Mouse (Mus musculus) CH12.LX (cell line): ENCODE measurements around the gene Epx. TPM values are rescaled to one million over a fixed set of nuclear protein-coding genes. Genes with fewer than 3 reads are reported as not detected.

Experiments used
- DNase-seq: peaks from one replicate; pipeline ENCODE4 v3.0.0-alpha.2; 2013; ENCODE audit errors: extremely low read depth
- H3K27ac ChIP-seq: 2 replicates; pipeline ENCODE4 v1.5.1; 2012; ENCODE audit warnings: low read depth, mild to moderate bottlenecking, control low read depth, moderate library complexity; ENCODE audit not compliant: insufficient read depth
- H3K27me3 ChIP-seq: replicated peaks from 2 replicates; pipeline ENCODE3; 2012; ENCODE audit warnings: inconsistent platforms
- H3K36me3 ChIP-seq, 2 experiments: replicated peaks in 1 of 2; 2 replicates each; pipeline versions ENCODE3 to v1.6.1; 2012; ENCODE audit warnings: inconsistent platforms in 1 of 2, low read length in 1 of 2, mild to moderate bottlenecking in 1 of 2, mixed read lengths in 1 of 2, moderate library complexity in 1 of 2; ENCODE audit not compliant: control insufficient read depth in 1 of 2, insufficient read depth in 1 of 2
- H3K4me1 ChIP-seq, 2 experiments: 2 replicates each; pipeline ENCODE4 v1.6.1; 2012; ENCODE audit warnings: inconsistent platforms in 1 of 2, moderate library complexity in 1 of 2; ENCODE audit not compliant: insufficient read depth in 2 of 2, control insufficient read depth in 1 of 2
- H3K4me2 ChIP-seq: 2 replicates; pipeline ENCODE4 v1.6.1; 2012; ENCODE audit warnings: low read depth, mild to moderate bottlenecking, control low read depth; ENCODE audit not compliant: poor library complexity, insufficient read depth, severe bottlenecking
- H3K4me3 ChIP-seq, 3 experiments: fragments of 150-350 bp in 1 of 3; sonication (generic) in 1 of 3; replicated peaks in 1 of 3; 2 replicates each; pipeline versions ENCODE3 to v1.5.1; 2011 to 2012; ENCODE audit warnings: low read depth in 2 of 3, low read length in 2 of 3, mild to moderate bottlenecking in 2 of 3, moderate library complexity in 2 of 3, control low read depth in 1 of 3, improper control_type of control experiment in 1 of 3, inconsistent platforms in 1 of 3, mixed read lengths in 1 of 3; ENCODE audit not compliant: poor library complexity in 1 of 3
- H3K79me2 ChIP-seq: replicated peaks from 2 replicates; pipeline ENCODE4 v1.6.1; 2012; ENCODE audit warnings: mild to moderate bottlenecking, moderate library complexity; ENCODE audit not compliant: control insufficient read depth, poor library complexity, insufficient read depth, severe bottlenecking; ENCODE audit errors: extremely low read depth
- H3K9ac ChIP-seq: 2 replicates; pipeline ENCODE4 v1.6.1; 2012; ENCODE audit warnings: low read depth, mild to moderate bottlenecking, control low read depth, moderate library complexity; ENCODE audit not compliant: insufficient read depth
- H3K9me3 ChIP-seq: replicated peaks from 2 replicates; pipeline ENCODE3; 2012; ENCODE audit warnings: low read length, inconsistent platforms, mixed read lengths
- CHD1 ChIP-seq: IDR thresholded peaks from 2 replicates; pipeline ENCODE4 v1.6.1; 2012; ENCODE audit warnings: low read depth, low read length, improper control_type of control experiment, inconsistent platforms
- CHD2 ChIP-seq: IDR thresholded peaks from 2 replicates; pipeline ENCODE4 v1.6.1; 2011; ENCODE audit warnings: low read length, improper control_type of control experiment
- ETS1 ChIP-seq: conservative IDR thresholded peaks from 2 replicates; pipeline ENCODE4 v1.6.1; 2012; ENCODE audit warnings: low read depth, mild to moderate bottlenecking, inconsistent platforms, low read length, improper control_type of control experiment, moderate library complexity
- IRF4 ChIP-seq: IDR thresholded peaks from 2 replicates; pipeline ENCODE4 v1.6.1; 2014; ENCODE audit warnings: low read depth, mild to moderate bottlenecking, inconsistent platforms, low read length, improper control_type of control experiment
- JUND ChIP-seq: conservative IDR thresholded peaks from 2 replicates; pipeline ENCODE4 v1.6.1; 2011; ENCODE audit warnings: low read depth, low read length, improper control_type of control experiment
- MAZ ChIP-seq: IDR thresholded peaks from 2 replicates; pipeline ENCODE4 v1.6.1; 2012; ENCODE audit warnings: low read depth, mild to moderate bottlenecking, inconsistent platforms, low read length, improper control_type of control experiment, moderate library complexity
- MEF2A ChIP-seq: IDR thresholded peaks from 2 replicates; pipeline ENCODE4 v1.6.1; 2014; ENCODE audit warnings: low read depth, mild to moderate bottlenecking, inconsistent platforms, low read length, improper control_type of control experiment, borderline replicate concordance
- MYC ChIP-seq: IDR thresholded peaks from 2 replicates; pipeline ENCODE4 v1.6.1; 2011; ENCODE audit warnings: low read depth, mild to moderate bottlenecking, improper control_type of control experiment, low read length
- NRF1 ChIP-seq: IDR thresholded peaks from 2 replicates; pipeline ENCODE4 v1.6.1; 2014; ENCODE audit warnings: low read depth, mild to moderate bottlenecking, inconsistent platforms, low read length, improper control_type of control experiment, moderate library complexity
- POLR2A ChIP-seq: IDR thresholded peaks from 2 replicates; pipeline ENCODE4 v1.6.1; 2011; ENCODE audit warnings: low read depth, mild to moderate bottlenecking, improper control_type of control experiment, low read length
- RAD21 ChIP-seq: IDR thresholded peaks from 2 replicates; pipeline ENCODE4 v1.6.1; 2011; ENCODE audit warnings: low read depth, mild to moderate bottlenecking, low read length, improper control_type of control experiment, moderate library complexity
- RCOR1 ChIP-seq: conservative IDR thresholded peaks from 2 replicates; pipeline ENCODE4 v1.6.1; 2012; ENCODE audit warnings: low read depth, mild to moderate bottlenecking, inconsistent platforms, low read length, improper control_type of control experiment
- SMC3 ChIP-seq: IDR thresholded peaks from 2 replicates; pipeline ENCODE4 v1.6.1; 2011; ENCODE audit warnings: low read depth, low read length, improper control_type of control experiment
- TBP ChIP-seq: conservative IDR thresholded peaks from 2 replicates; pipeline ENCODE4 v1.6.1; 2011; ENCODE audit warnings: low read depth, low read length, improper control_type of control experiment
- TCF12 ChIP-seq: IDR thresholded peaks from 2 replicates; pipeline ENCODE4 v1.6.1; 2014; ENCODE audit warnings: low read depth, mild to moderate bottlenecking, inconsistent platforms, low read length, improper control_type of control experiment
- USF1 ChIP-seq: IDR thresholded peaks from 2 replicates; pipeline ENCODE4 v1.6.1; 2014; ENCODE audit warnings: low read depth, mild to moderate bottlenecking, inconsistent platforms, low read length, improper control_type of control experiment
- USF2 ChIP-seq: conservative IDR thresholded peaks from 2 replicates; pipeline ENCODE4 v1.6.1; 2011; ENCODE audit warnings: low read depth, low read length, improper control_type of control experiment
- ZC3H11A ChIP-seq: IDR thresholded peaks from 2 replicates; pipeline ENCODE4 v1.6.1; 2012; ENCODE audit warnings: low read depth, mild to moderate bottlenecking, inconsistent platforms, low read length, improper control_type of control experiment
- dilution Hi-C: fragments of 300-500 bp; cut with MboI; formaldehyde crosslinking; loops from 2 replicates; pipeline ENCODE4 v1.14.3; 2020; ENCODE audit warnings: low sequenced_read_pairs; ENCODE audit not compliant: extremely low pct_unique_long_range_greater_than_20kb, extremely low pct_ligation_motif_present
- in situ Hi-C: fragments of 300-500 bp; cut with MboI; formaldehyde crosslinking; loops from 3 replicates; pipeline ENCODE4 v1.14.3; 2019; ENCODE audit warnings: low sequenced_read_pairs, low pct_ligation_motif_present, low pct_unique_long_range_greater_than_20kb, mixed read lengths
- polyA plus RNA-seq: library from polyadenylated mRNA; unstranded; fragments of >175 nt; gene quantifications from 2 replicates; pipeline ENCODE4 v1.2.1, GENCODE M21; 2012; ENCODE audit warnings: low read depth; ENCODE audit not compliant: insufficient read length
- total RNA-seq, 2 experiments: library from RNA; depleted of rRNA; stranded (reverse); fragments of 300-350 nt in 1 of 2; fragments of >200 nt in 1 of 2; gene quantifications; 2 replicates each; pipeline ENCODE4 v1.2.3; 2012 to 2014

Epx gene
- total and polyA plus RNA-seq, 3 experiments, result not detected

- TF ChIP-seq ETS1 (0 out of 2 replicates have a peak, but pooled peaks have one; percentile 1), RAD21 (no peak), RCOR1 (no peak), ZC3H11A (no peak), MYC (peak; percentile 91), IRF4 (peak; percentile 5; the same call in 1 of the 2 replicates), CHD2 (no peak), POLR2A (peak; percentile 82), TBP (peak; percentile 47), SMC3 (no peak), JUND (no peak), USF1 (no peak), CHD1 (no peak), MEF2A (peak; percentile 13), TCF12 (peak; percentile 87; the same call in 1 of the 2 replicates), MAZ (no peak)
Observed at GRCm38 (mm10) chr11:87852690-87853596, 22.4 kb downstream of the Epx start, which contains the start of gene Mks1 (continued).

DNA sequence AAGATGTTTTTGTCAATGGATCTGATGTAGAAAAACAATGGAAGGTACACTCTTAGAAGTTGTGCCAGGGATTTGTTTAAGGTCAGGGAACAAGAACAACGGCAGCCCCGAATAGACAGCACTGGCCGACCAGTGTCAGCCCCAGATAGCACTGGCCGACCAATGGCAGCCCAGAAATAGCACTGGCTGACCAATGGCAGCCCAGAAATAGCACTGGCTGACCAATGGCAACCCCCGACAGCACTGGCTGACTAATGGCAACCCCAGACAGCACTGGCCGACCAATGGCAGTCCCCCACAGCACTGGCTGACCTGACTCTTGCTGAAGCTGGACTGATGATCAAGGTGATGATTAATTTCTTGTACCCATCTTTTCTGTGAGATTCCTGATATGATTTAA, 27.5 kb downstream of the Epx start:
- in situ Hi-C loops, result no loop called here
- Histone ChIP-seq H3K4me3 (no peak overlapping the region), H3K9me3 (no peaks in the 10 kb centered on the region), H3K79me2 (no peaks in the 10 kb centered on the region)
- dilution Hi-C loops, result no loop called here
- TF ChIP-seq CHD2 (peak; percentile 80), NRF1 (0 out of 2 replicates have a peak, but pooled peaks have one; percentile 18), USF2 (no peak)
- TF ChIP-seq, all 38 proteins: peak for 2
- H3K4me2 ChIP-seq, result no peak overlapping the region
- H3K27ac ChIP-seq, result no peak overlapping the region
- no peak for DNase-seq
- H3K9ac ChIP-seq, result no peak overlapping the region
- H3K27me3 ChIP-seq, result no peaks in the 10 kb centered on the region
- H3K36me3 ChIP-seq, result peaks cover 0 to 3% of the 10 kb centered on the region in 2 experiments
- H3K4me1 ChIP-seq, result peaks cover 0 to 18% of the 10 kb centered on the region in 2 experiments; a peak in 2 of 4 replicates
